Mouse (Mus musculus) heart, embryonic 10.5 days (tissue): ENCODE data around the gene 1700029H14Rik. TPM values are rescaled to one million over a fixed set of nuclear protein-coding genes. Genes with fewer than 3 reads are reported as not detected.

Source experiments
- DNase-seq: peaks from one replicate; pipeline ENCODE4 v3.0.0-alpha.2; 2017; ENCODE audit warnings: low spot score
- H3K27ac ChIP-seq: fragments of 300-500 bp; sonication (generic); 2 replicates; pipeline ENCODE4 v1.5.1; 2016; ENCODE audit warnings: mild to moderate bottlenecking
- H3K27me3 ChIP-seq: fragments of 300-500 bp; sonication (generic); 2 replicates; pipeline ENCODE4 v1.6.1; 2016; ENCODE audit warnings: mild to moderate bottlenecking; ENCODE audit not compliant: poor library complexity, insufficient read depth, severe bottlenecking
- H3K36me3 ChIP-seq: fragments of 300-500 bp; sonication (generic); 2 replicates; pipeline ENCODE4 v1.6.1; 2016; ENCODE audit warnings: mild to moderate bottlenecking, moderate library complexity
- H3K4me1 ChIP-seq: fragments of 300-500 bp; sonication (generic); 2 replicates; pipeline ENCODE4 v1.6.1; 2016; ENCODE audit warnings: mild to moderate bottlenecking
- H3K4me3 ChIP-seq: fragments of 300-500 bp; sonication (generic); 2 replicates; pipeline ENCODE4 v1.5.1; 2016; ENCODE audit warnings: mild to moderate bottlenecking, moderate library complexity
- H3K9me3 ChIP-seq: fragments of 300-500 bp; sonication (generic); 2 replicates; pipeline ENCODE4 v1.6.1; 2016; ENCODE audit warnings: mild to moderate bottlenecking, moderate library complexity
- WGBS: fragments of 180-500 bp; shearing (Covaris S2); methylation state at CpG from one replicate; pipeline ENCODE4 v1.1.7; 2016; 5-methylcytosine and 5-hydroxymethylcytosine counted together
- polyA plus RNA-seq: library from polyadenylated mRNA; unstranded; fragments of >200 nt; fragmentation: Nextera tagmentation; extraction: Ambion mirVana; gene quantifications from 2 replicates; pipeline ENCODE4 v1.2.1, GENCODE M21; 2016

Gene 1700029H14Rik
- polyA plus RNA-seq, 1 experiment from 2014 or later, result not detected

DNA sequence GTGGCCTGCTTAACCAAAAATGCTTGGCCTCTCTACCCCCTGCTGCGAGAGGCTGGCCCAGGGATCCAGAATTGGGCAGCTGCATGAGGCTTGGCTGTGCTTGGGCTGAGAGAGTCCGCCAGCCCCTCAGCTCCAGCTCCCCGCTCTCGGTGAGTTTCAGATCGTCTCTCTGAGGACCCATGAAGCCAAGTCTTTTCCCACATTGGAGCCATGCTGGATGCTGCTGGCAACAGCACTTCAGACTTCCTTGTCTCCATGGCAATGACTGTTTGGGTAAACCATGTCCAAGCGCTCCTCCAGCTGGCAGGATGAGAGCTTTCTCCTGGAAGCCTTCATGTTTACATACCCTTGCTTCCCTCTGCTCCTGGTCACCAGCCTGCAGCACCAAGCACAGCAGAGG, 23.4 kb downstream of the 1700029H14Rik start:
- WGBS, result 66% methylated on average over 6 of the region's 6 CpGs

GRCm38 (mm10) chr8:13537102-13537501, 25.2 kb downstream of the 1700029H14Rik start:
- Histone ChIP-seq H3K4me1 (peaks cover 4% of the 10 kb centered on the region; the same call in 1 of the 2 replicates), H3K27me3 (no peaks in the 10 kb centered on the region), H3K27ac (no peak overlapping the region), H3K4me3 (no peak overlapping the region), H3K36me3 (no peaks in the 10 kb centered on the region), H3K9me3 (no peaks in the 10 kb centered on the region)
- 63% methylated on average over 2 of the region's 2 CpGs for WGBS
- DNase-seq, result no peak

More for the DNA sequence above, 23.4 kb downstream of the 1700029H14Rik start:
- no peak for DNase-seq
- peaks cover 4% of the 10 kb centered on the region; the same call in 1 of the 2 replicates for H3K4me1 ChIP-seq
- H3K36me3 ChIP-seq, result no peaks in the 10 kb centered on the region
- H3K27ac ChIP-seq, result no peak overlapping the region
- H3K4me3 ChIP-seq, result no peak overlapping the region
- H3K9me3 ChIP-seq, result no peaks in the 10 kb centered on the region
- H3K27me3 ChIP-seq, result no peaks in the 10 kb centered on the region

DNA sequence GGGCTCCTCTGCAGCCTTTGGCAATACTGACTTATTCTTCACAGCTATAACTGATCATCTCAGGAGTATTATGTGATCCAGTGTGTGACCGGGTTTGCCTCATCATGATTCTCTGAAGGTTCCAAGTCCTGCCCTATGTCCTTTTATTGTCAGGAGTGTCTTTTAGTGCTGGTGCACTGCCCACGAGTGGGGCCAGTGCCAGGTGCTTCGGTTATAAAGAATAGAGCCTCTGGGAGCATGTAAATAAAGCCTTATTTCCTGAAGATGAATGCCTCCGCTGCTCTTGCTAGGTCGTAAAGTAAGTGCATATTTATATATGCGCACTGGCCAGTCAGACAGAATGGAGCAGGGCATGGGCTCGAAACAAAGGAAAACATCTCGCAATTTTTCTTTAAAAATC, 29.1 kb downstream of the 1700029H14Rik start:
- Histone ChIP-seq H3K36me3 (no peaks in the 10 kb centered on the region), H3K4me1 (peaks cover 28% of the 10 kb centered on the region), H3K4me3 (no peak overlapping the region), H3K9me3 (no peaks in the 10 kb centered on the region; the same call in 1 of the 2 replicates), H3K27ac (no peak overlapping the region), H3K27me3 (no peaks in the 10 kb centered on the region)
- no peak for DNase-seq
- WGBS, result 85% methylated on average over 8 of the region's 8 CpGs

DNA sequence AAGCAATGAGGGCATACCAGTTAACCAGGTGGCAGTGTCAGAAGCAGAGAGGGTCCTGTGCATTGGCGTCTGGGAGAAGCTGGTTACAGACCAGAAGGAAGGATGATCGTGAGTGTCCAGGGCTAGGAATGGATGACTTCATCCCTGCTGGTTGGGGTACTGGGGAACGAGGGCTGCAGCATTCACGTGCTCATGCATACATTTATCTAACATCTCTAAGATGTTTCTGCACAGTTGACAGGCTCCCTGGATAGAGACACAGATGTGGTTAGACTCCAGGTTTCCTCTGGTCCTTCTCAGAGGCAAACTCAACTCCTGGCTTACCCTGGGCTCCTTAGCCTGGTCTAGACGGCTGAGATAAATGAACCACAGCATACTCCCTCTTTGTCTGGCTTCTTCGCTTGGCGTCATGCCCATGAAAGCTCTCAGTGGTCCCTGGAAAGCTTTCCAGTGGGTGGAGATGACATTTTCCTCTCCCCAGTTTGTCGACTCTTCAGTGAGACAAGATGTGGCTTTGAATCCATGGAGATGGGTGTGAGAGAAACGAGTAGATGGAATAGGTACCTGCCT, 30.6 kb downstream of the 1700029H14Rik start:
- no peak for DNase-seq

DNA sequence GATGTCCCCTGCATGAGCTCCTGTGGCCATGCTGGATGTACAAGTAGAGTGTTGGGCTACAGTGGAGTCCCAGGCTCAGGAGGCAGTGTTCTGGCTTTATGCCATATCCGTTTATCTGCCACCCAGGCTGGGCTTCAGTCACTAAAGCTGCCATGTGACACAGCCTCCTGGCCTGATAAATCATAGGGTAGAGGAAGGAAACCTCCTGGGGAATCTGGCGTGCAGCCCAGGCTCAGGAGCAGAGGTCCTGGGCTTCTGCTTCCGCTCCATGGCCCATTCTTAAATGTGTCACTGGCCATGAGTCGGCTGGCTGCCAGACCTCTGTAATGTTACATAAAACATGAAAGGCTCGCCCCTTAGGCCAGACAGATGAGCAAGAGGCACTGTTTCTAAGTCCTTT, 31.3 kb downstream of the 1700029H14Rik start:
- WGBS, result 48% methylated on average over 5 of the region's 5 CpGs
- H3K4me1 ChIP-seq, result peaks cover 28% of the 10 kb centered on the region
- no peak overlapping the region for H3K27ac ChIP-seq
- H3K36me3 ChIP-seq, result no peaks in the 10 kb centered on the region
- peaks cover 5% of the 10 kb centered on the region; the same call in 1 of the 2 replicates for H3K9me3 ChIP-seq
- H3K4me3 ChIP-seq, result no peak overlapping the region
- peak; percentile 85 for DNase-seq
- H3K27me3 ChIP-seq, result no peaks in the 10 kb centered on the region

More for the DNA sequence above, 30.6 kb downstream of the 1700029H14Rik start:
- Histone ChIP-seq H3K36me3 (no peaks in the 10 kb centered on the region), H3K9me3 (peaks cover 5% of the 10 kb centered on the region; the same call in 1 of the 2 replicates), H3K27me3 (no peaks in the 10 kb centered on the region), H3K4me1 (peaks cover 28% of the 10 kb centered on the region), H3K27ac (no peak overlapping the region), H3K4me3 (no peak overlapping the region)
- WGBS, result 70% methylated on average over 9 of the region's 9 CpGs

DNA sequence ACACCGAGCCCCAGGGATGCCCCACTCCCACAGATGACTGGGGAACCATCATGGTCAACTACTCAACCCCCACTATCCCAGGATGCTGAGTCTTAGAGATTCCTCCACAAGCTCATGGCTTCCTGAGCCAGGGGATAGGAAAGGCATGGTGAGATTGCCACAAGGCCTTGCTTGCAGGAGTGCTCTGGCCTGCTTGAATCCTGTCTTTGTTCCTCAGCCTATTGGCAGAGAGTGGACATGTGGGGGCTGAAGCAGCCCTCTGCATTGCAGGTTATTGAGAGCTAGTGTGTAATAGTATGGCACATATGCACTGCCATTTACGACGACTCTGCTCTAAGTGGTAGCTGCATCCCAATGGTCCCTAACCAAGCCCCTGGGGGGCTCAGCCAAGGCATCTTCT, 31.9 kb downstream of the 1700029H14Rik start:
- DNase-seq, result no peak
- peaks cover 28% of the 10 kb centered on the region for H3K4me1 ChIP-seq
- peaks cover 5% of the 10 kb centered on the region; the same call in 1 of the 2 replicates for H3K9me3 ChIP-seq
- H3K27me3 ChIP-seq, result no peaks in the 10 kb centered on the region
- H3K4me3 ChIP-seq, result no peak overlapping the region
- no peaks in the 10 kb centered on the region for H3K36me3 ChIP-seq
- WGBS, result 81% methylated on average over 3 of the region's 3 CpGs
- H3K27ac ChIP-seq, result peak overlapping the region; percentile 36; the same call in 1 of the 2 replicates

DNA sequence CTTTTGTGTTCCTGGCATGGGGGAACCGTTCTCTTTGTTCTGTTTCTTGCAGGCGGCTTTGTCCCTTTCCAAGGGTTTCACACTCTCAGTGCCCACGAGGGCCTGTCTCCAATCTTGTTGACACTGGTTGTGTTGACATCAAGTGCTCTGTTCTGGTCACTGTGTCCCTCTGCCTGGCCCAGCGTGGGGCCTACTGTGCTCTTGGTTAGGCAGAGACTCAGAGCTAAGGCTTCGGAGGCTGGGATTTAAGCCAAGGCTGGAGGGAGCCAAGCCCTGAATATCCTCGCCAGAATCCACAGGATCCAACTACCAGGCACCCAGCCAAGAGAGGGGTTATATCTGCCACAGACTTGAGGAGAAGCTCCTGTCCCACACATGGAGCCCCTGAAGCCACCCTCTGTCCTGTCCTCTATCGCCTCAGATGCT, 32.4 kb downstream of the 1700029H14Rik start:
- H3K4me3 ChIP-seq, result no peak overlapping the region
- H3K9me3 ChIP-seq, result peaks cover 5% of the 10 kb centered on the region; the same call in 1 of the 2 replicates
- H3K36me3 ChIP-seq, result no peaks in the 10 kb centered on the region
- no peaks in the 10 kb centered on the region for H3K27me3 ChIP-seq
- no peak for DNase-seq
- 59% methylated on average over 7 of the region's 7 CpGs for whole genome bisulfite sequencing
- H3K27ac ChIP-seq, result peak overlapping the region; percentile 65; the same call in 1 of the 2 replicates
- peaks cover 28% of the 10 kb centered on the region for H3K4me1 ChIP-seq

GRCm38 (mm10) chr8:13529011-13529840, 33.0 kb downstream of the 1700029H14Rik start:
- no peak for DNase-seq
- 53% methylated on average over 15 of the region's 15 CpGs for WGBS

DNA sequence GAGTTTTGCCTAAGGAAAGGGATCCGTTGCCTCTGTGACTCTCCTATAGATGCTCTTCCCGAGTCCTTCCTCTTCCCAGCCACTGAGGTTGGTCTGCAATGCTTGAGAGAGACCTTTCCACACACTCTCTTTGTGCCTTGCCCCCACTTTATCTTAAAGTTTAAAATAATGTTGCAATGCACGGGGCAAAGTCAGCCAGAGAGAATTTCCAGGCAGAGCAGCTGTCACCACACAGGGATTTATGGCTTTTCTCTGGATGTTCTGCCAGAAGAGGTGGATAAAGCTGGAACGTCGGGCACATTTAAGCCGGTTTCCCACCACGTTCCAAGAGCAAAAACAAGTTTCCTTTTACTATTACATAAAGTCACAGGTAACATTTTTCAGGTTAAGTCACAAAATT, 40.9 kb downstream of the 1700029H14Rik start:
- no peaks in the 10 kb centered on the region for H3K36me3 ChIP-seq
- H3K27ac ChIP-seq, result no peak overlapping the region
- 46% methylated on average over 7 of the region's 7 CpGs for WGBS
- no peaks in the 10 kb centered on the region for H3K9me3 ChIP-seq
- no peak overlapping the region for H3K4me3 ChIP-seq
- H3K27me3 ChIP-seq, result no peaks in the 10 kb centered on the region
- no peak for DNase-seq
- peaks cover 19% of the 10 kb centered on the region for H3K4me1 ChIP-seq

More at GRCm38 (mm10) chr8:13529011-13529840, 33.0 kb downstream of the 1700029H14Rik start:
- Histone ChIP-seq H3K4me1 (peaks cover 28% of the 10 kb centered on the region), H3K36me3 (no peaks in the 10 kb centered on the region), H3K9me3 (peaks cover 5% of the 10 kb centered on the region; the same call in 1 of the 2 replicates), H3K27me3 (no peaks in the 10 kb centered on the region), H3K27ac (peak overlapping the region; percentile 65), H3K4me3 (no peak overlapping the region)

DNA sequence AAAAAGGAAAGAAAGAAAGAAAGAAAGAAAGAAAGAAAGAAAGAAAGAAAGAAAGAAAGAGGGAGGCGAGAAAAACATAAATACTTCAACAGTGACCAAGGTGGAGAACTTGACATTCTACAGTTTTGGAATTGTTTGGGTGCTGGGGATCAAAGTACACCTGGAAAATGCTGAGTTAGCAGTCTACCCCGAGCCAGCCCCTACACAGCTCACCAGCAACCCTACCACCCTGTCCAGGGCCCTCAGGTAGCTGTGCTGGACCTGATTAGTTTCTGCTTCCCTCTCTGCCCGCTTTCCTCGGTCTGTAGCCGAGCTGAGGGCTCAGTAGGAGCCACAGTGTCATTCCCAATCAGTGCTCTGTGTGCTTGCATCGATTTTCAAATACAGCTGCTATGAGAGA, 41.9 kb downstream of the 1700029H14Rik start:
- 67% methylated on average over 6 of the region's 6 CpGs for WGBS
- H3K36me3 ChIP-seq, result no peaks in the 10 kb centered on the region
- no peaks in the 10 kb centered on the region for H3K27me3 ChIP-seq
- no peaks in the 10 kb centered on the region for H3K9me3 ChIP-seq
- H3K27ac ChIP-seq, result no peak overlapping the region
- no peak overlapping the region for H3K4me3 ChIP-seq
- DNase-seq, result no peak
- peaks cover 24% of the 10 kb centered on the region for H3K4me1 ChIP-seq

GRCm38 (mm10) chr8:13519503-13519902, 42.8 kb downstream of the 1700029H14Rik start:
- H3K4me3 ChIP-seq, result no peak overlapping the region
- H3K9me3 ChIP-seq, result no peaks in the 10 kb centered on the region
- no peaks in the 10 kb centered on the region for H3K27me3 ChIP-seq
- peaks cover 24% of the 10 kb centered on the region for H3K4me1 ChIP-seq
- H3K27ac ChIP-seq, result no peak overlapping the region
- DNase-seq, result no peak
- no peaks in the 10 kb centered on the region for H3K36me3 ChIP-seq
- WGBS, result 63% methylated on average over 9 of the region's 9 CpGs

- Histone ChIP-seq H3K9me3 (no peaks in the 10 kb centered on the region), H3K27me3 (no peaks in the 10 kb centered on the region; the same call in 1 of the 2 replicates), H3K27ac (no peak overlapping the region), H3K36me3 (no peaks in the 10 kb centered on the region), H3K4me1 (peaks cover 21% of the 10 kb centered on the region), H3K4me3 (no peak overlapping the region)
- 81% methylated on average over 6 of the region's 6 CpGs for WGBS
- DNase-seq, result no peak
Observed at GRCm38 (mm10) chr8:13517284-13517781, 44.9 kb downstream of the 1700029H14Rik start.

GRCm38 (mm10) chr8:13516728-13517127, 45.5 kb downstream of the 1700029H14Rik start:
- Histone ChIP-seq H3K9me3 (no peaks in the 10 kb centered on the region), H3K4me1 (peaks cover 21% of the 10 kb centered on the region), H3K27ac (no peak overlapping the region), H3K4me3 (no peak overlapping the region), H3K27me3 (no peaks in the 10 kb centered on the region; the same call in 1 of the 2 replicates), H3K36me3 (no peaks in the 10 kb centered on the region)
- no peak for DNase-seq
- WGBS, result 73% methylated on average over 5 of the region's 5 CpGs
